Mouse (Mus musculus) cortical plate, adult 2 months (tissue): Measurements from ENCODE around the gene Ssr3. TPM values are rescaled to one million over a fixed set of nuclear protein-coding genes. Genes with fewer than 3 reads are reported as not detected.
"Not testable (repeated sequence)": the region's sequence is repeated elsewhere in the genome, so short reads cannot be mapped to it uniquely, and the experiment has no call there.

Experiments used
- H3K27ac ChIP-seq: fragments of 200-500 bp; 2 replicates; pipeline ENCODE4 v1.5.1; 2012; ENCODE audit warnings: low read length, control low read depth, inconsistent platforms; ENCODE audit not compliant: insufficient read depth
- H3K4me1 ChIP-seq: fragments of 200-500 bp; 2 replicates; pipeline ENCODE4 v1.6.1; 2011; ENCODE audit warnings: low read length; ENCODE audit not compliant: control insufficient read depth, insufficient read depth
- H3K4me3 ChIP-seq: fragments of 200-500 bp; 2 replicates; pipeline ENCODE4 v1.5.1; 2011; ENCODE audit warnings: mild to moderate bottlenecking, low read length, control low read depth; ENCODE audit not compliant: insufficient read depth
- CTCF ChIP-seq: fragments of 200-500 bp; IDR thresholded peaks from 2 replicates; pipeline ENCODE4 v1.5.1; 2011; ENCODE audit warnings: mild to moderate bottlenecking, control low read depth, low read length; ENCODE audit not compliant: insufficient read depth; ENCODE audit errors: extremely low read depth
- POLR2A ChIP-seq: fragments of 200-500 bp; IDR thresholded peaks from 2 replicates; pipeline ENCODE4 v1.6.1; 2011; ENCODE audit warnings: mild to moderate bottlenecking, low read length, control low read depth; ENCODE audit not compliant: insufficient read depth; ENCODE audit errors: extremely low read depth
- polyA plus RNA-seq: library from polyadenylated mRNA; depleted of rRNA; stranded (reverse); fragments of >200 nt; gene quantifications from 2 replicates; pipeline ENCODE4 v1.2.3, GENCODE M21; 2012

The Ssr3 gene
- polyA plus RNA-seq, 1 experiment: 92.5 TPM

- Histone ChIP-seq H3K4me1 (no peaks in the 10 kb centered on the region), H3K4me3 (no peak overlapping the region), H3K27ac (no peak overlapping the region)
- TF ChIP-seq CTCF (no peak), POLR2A (no peak)
Measured at GRCm38 (mm10) chr3:65405781-65406180, 13.4 kb upstream of the Ssr3 start.

GRCm38 (mm10) chr3:65397566-65397965 is 5.1 kb upstream of the Ssr3 start:
- no peak for TF ChIP-seq CTCF
- TF ChIP-seq POLR2A: no peak
- H3K4me1 ChIP-seq: no peaks in the 10 kb centered on the region
- H3K4me3 ChIP-seq: no peak overlapping the region
- H3K27ac ChIP-seq: no peak overlapping the region

- no peak for TF ChIP-seq CTCF
- no peak for TF ChIP-seq POLR2A
- no peaks in the 10 kb centered on the region for H3K4me1 ChIP-seq
- H3K27ac ChIP-seq: no peak overlapping the region
- no peak overlapping the region for H3K4me3 ChIP-seq
Measured at GRCm38 (mm10) chr3:65396835-65397504, 4.5 kb upstream of the Ssr3 start.

GRCm38 (mm10) chr3:65395111-65395510 is 2.7 kb upstream of the Ssr3 start:
- not testable (repeated sequence) for H3K27ac ChIP-seq, H3K4me1 ChIP-seq

GRCm38 (mm10) chr3:65391784-65392420 is 521 bp downstream of the Ssr3 start:
- H3K4me3 ChIP-seq: peak overlapping the region; percentile 93

More at GRCm38 (mm10) chr3:65395111-65395510, 2.7 kb upstream of the Ssr3 start:
- H3K4me3 ChIP-seq: not testable (repeated sequence)

GRCm38 (mm10) chr3:65391222-65391783 is 1.1 kb downstream of the Ssr3 start:
- Histone ChIP-seq H3K4me1 (peaks cover 3% of the 10 kb centered on the region; the same call in 1 of the 2 replicates), H3K27ac (no peak overlapping the region)
- TF ChIP-seq POLR2A (no peak), CTCF (no peak)

More at GRCm38 (mm10) chr3:65391784-65392420, 521 bp downstream of the Ssr3 start:
- no peak for TF ChIP-seq POLR2A
- TF ChIP-seq CTCF: no peak
- peaks cover 3% of the 10 kb centered on the region; the same call in 1 of the 2 replicates for H3K4me1 ChIP-seq
- no peak overlapping the region; the same call in 1 of the 2 replicates for H3K27ac ChIP-seq

GRCm38 (mm10) chr3:65385771-65386170 is 6.7 kb downstream of the Ssr3 start:
- TF ChIP-seq CTCF: no peak
- no peak for TF ChIP-seq POLR2A
- Histone ChIP-seq H3K4me3 (no peak overlapping the region), H3K4me1 (no peaks in the 10 kb centered on the region), H3K27ac (no peak overlapping the region)

More at GRCm38 (mm10) chr3:65391222-65391783, 1.1 kb downstream of the Ssr3 start:
- peak overlapping the region; percentile 93 for H3K4me3 ChIP-seq

- Histone ChIP-seq H3K4me3 (no peak overlapping the region), H3K27ac (no peak overlapping the region; the same call in 1 of the 2 replicates), H3K4me1 (no peaks in the 10 kb centered on the region; the same call in 1 of the 2 replicates)
- TF ChIP-seq CTCF (no peak), POLR2A (no peak)
Measured at GRCm38 (mm10) chr3:65384431-65384830, 8.0 kb downstream of the Ssr3 start.

- Histone ChIP-seq H3K4me3 (no peak overlapping the region), H3K4me1 (no peaks in the 10 kb centered on the region; the same call in 1 of the 2 replicates), H3K27ac (no peak overlapping the region)
- TF ChIP-seq POLR2A (no peak), CTCF (no peak)
Measured at GRCm38 (mm10) chr3:65381094-65381493, 11.3 kb downstream of the Ssr3 start.
